Mouse (Mus musculus) retina, postnatal 1 day (tissue): ENCODE measurements at regions not wholly inside any gene's neighbourhood (a gene's known extent, or its start where the extent isn't known, plus 50 kb on each side); places are given as distances from the start of the nearest gene placed in this dataset.

Experiments
- DNase-seq: peaks from one replicate; pipeline ENCODE4 v3.0.0-alpha.2; 2012

DNA sequence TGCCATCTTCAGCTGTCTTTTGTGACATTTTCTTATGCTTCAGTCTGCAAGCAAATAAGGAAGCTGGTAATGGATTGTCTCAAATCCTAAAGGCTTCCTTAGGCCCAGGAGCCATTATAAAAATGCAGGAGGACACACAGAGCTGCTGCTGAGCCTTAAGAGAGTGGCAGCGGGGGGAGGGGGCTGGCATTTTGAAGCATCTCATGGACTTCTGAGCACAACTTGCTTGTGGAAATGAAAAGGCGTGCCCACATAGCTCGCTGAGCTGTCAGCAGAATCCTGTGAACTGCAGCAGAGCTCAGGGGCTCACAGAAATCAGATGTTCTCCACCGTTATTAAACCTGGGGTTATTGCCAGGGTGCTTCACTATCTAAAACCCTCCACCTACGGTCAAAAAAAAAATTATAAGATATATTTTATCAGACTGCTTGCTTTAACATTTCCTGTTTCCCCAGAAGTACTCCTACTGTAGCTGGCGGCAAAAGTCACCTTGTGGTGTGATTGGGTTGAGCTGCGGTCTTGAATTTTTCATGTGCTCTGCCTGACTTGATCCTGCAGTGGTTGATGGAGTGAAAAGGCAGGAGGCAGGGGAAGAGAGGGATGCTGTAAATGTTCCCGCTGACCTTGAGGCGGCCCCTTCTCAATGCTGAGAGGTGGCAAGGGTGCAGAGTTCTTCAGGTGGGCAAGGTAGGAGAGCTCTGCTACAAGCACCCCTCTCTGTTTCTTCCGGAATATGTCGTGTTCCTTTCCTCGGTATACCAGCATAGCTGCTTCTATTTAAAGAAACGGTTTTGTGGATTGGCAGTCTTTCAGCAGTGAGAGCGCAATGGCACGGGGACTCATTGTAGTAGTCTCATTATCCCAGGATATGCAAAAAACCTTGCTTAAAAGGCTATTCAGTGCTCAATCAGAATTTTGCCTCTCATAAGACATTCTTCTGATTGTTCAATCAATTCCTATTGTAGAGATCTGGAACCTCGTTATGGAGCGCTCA lies 71.4 kb upstream of the Krr1 start:
- DNase-seq = peak; percentile 46

DNA sequence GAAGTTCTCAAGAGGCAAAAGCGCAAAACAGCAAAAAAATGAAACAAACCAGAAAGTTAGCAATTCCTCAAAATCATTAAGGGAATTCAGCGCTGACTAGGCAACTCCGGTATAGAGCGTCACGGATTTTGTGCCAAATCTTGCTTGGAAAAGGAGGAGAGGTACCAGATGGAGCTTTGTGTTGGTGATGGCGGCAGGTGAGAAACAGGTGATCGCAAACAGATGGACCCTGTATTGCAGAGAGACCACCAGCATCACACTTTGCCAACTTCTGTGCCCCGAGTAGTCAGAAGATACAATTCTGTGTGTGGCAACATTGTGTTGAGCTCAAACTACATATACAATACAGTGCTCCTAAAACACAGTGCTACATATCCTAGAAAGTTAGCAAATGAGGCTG lies 68.5 kb upstream of the Krr1 start:
- DNase-seq = no peak

DNA sequence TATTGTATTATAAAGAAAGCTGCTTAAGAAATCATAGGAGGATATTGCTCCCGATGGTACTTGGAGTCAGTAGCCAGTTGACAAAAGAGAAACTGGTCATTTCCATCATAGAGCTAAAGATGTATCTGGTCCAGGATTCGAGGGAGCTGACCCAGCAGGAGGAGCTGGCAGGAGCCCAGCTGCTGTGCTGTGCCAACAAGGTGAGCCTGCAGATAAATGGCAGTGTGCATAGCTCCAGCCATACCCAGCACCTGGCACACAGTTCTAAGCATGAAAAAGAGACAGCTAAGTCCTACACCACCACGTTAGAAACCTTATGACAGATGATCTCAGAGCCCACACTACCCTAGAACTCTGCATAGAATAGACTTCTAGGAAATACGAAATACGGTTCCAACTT lies 64.6 kb upstream of the Krr1 start:
- DNase-seq = no peak

DNA sequence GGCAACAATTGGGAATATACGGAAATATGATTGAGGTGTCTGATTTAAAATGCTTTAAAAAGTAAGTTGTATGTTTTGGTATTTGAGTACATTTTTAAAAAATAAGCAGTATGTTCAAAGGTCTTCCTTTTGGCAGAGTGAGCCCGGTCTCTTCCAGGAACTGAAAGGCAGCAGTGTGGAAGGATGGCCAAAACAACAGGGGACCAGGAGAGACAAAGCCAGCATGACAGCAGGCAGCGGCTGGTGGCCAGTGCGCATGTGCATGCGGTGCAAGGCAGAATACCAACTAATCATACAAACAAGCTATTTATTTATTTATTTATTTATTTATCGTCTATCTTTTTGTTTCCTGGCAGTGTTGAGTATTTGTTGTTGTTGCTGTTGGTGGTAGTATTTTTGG lies 59.9 kb upstream of the Krr1 start:
- DNase-seq = peak; percentile 9

DNA sequence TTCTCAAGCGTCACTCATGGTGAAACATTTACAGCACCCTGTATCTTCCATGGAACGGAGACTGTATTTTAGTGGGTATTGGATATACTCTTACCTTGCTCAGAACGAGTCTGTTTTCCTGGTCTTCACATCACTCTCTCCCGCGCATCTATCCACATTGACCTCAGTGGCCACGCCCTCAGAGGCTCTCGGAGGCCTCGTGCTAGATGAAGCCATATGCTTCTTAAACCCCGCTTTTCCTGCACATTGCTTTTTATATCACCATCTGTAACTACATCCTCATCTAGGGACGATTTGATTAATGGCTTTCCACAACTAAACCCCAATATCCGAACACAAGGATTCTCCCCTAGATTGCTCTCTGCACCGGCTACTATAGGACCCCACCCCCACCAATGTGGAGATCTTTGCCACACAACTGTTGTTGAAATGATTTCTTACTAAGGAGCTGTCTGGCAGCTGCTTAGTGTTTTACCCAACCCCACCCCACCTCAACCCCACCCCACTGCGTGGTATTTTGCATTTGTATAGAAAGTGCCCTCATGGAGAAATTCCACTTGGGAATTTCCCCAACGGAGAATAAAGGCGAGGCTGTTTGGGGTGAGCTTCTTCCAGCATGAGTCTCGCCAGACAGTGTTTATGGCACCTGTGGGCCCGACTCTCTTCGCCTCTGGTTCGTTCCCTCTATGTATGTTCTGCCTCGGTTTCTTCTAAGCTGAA lies 59.2 kb upstream of the Krr1 start:
- no peak for DNase-seq

DNA sequence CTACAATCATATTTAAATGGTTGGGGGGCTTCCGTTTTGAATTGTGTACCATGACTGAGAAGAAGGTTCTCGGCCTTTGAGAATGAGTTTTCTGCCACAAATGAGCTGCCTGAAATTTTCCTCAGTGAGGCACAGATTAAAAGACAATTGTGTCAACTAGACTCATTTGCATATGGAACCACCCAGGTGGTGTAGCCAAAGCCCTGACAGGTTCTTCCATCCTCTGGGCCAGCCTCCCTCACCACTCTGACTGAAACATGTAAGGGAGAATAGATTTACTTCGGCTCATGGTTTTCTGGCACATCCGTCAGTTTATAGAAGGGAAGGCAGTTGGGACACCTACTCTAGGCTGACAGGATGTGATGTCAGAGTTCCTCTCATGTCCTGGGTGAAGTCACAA lies 58.2 kb upstream of the Krr1 start:
- no peak for DNase-seq

DNA sequence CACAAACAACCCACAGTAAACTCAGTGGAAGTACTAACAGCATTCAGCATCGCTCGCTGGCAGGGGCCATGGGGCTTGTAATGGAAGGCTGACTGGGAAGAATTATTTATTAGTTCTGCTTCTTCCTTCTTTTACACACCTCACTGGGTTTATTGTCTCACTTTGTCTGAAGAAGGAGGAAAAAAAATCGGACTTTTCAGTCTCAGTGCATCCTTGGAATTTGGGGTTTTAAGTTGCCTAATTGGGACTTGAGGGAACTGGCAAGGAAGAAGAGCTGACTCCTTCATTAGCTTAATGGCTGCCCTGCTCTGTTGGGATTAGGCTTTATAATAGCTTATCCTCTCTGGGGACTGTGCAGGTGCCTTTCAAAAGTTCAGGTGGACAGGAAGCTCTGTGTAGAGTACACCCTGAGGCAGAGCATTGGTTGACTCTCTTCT lies 54.4 kb upstream of the Krr1 start:
- peak; percentile 22 for DNase-seq

DNA sequence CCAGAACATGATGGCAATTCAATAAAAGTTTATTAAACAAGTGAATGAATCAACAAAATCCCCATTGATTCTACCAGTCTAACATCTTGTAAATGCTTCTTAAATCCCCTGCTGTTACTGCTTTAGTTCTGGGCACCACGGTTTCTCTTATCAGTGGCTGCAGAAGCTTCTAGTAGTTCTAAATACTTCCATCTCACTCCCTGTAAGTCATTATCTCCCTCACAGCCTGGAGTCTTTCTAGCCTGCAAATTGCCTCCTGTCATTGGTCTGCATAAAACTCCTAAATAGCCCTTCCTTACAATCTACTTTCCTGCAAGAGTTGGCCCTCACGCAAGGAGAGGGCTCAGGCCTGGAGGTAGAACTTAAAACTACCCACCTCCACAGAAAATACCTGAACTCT lies 53.0 kb upstream of the Krr1 start:
- DNase-seq = no peak

DNA sequence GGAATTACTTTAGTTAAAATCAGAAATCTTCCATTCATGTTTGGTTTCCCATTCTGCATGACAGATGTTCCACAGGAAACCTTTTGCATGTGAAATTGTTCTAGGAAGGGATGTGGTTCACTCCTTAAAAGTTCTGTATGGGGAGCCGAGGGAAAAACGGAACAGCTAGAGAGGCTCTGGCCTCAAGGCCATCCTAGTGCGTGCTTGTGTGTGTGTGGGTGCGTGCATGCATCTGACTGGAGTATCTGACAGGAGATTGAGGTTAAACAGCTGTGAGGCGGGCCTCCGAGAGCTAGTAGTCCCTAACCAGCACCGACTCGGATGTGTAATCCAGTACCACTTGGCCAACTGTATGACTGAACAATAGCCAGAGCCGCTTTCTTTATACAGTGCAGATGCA lies 51.0 kb upstream of the Krr1 start:
- DNase-seq = no peak
